Mouse (Mus musculus): ENCODE data around the gene St6gal1. TPM values are rescaled to one million over a fixed set of nuclear protein-coding genes. Genes with fewer than 3 reads are reported as not detected.

St6gal1 gene
- polyA plus RNA-seq, 2 experiments: 10.5 to 10.6 TPM

- 61% methylated on average over 4 of the region's 4 CpGs for WGBS (ENCODE audit: insufficient replicate concordance)
- Histone ChIP-seq H3K27me3 (ENCODE audit: control insufficient read depth, insufficient read depth, low read length) (no peaks in the 10 kb centered on the region), H3K4me2 (ENCODE audit: low read depth) (no peak overlapping the region), H3K4me1 (replicated peaks; ENCODE audit: control insufficient read depth in 2 of 2, insufficient read depth in 2 of 2, low read length in 1 of 2) (no peaks in the 10 kb centered on the region), H3K4me3 (ENCODE audit: insufficient read depth in 1 of 2, low read depth in 2 of 2, low read length in 2 of 2) (no peak overlapping the region), H3K36me3 (replicated peaks; ENCODE audit: control insufficient read depth, insufficient read depth, low read depth) (no peaks in the 10 kb centered on the region), H3K9ac (replicated peaks) (no peak overlapping the region), H3K9me3 (ENCODE audit: control insufficient read depth, low read length) (no peaks in the 10 kb centered on the region), H3K27ac (no peak overlapping the region)
- TF ChIP-seq CTCF (IDR thresholded peaks at IDR 0.05; ENCODE audit: low read depth): no peak
- no peak for TF ChIP-seq EP300 (IDR thresholded peaks at IDR 0.05; ENCODE audit: low read depth)
- ATAC-seq (ENCODE audit: insufficient read depth) (no peak), DNase-seq (ENCODE audit: low read depth in 3 of 3, low spot score in 3 of 3) (no peak)
These were observed 149.5 kb downstream of the St6gal1 start for GRCm38 (mm10) chr16:23374068-23374467.

- WGBS (ENCODE audit: insufficient replicate concordance): 12% methylated on average over 5 of the region's 5 CpGs
- H3K9me3 ChIP-seq (ENCODE audit: control insufficient read depth, low read length): no peaks in the 10 kb centered on the region
- H3K36me3 ChIP-seq (replicated peaks; ENCODE audit: control insufficient read depth, insufficient read depth, low read depth): no peaks in the 10 kb centered on the region
- no peaks in the 10 kb centered on the region for H3K27me3 ChIP-seq (ENCODE audit: control insufficient read depth, insufficient read depth, low read length)
- no peak overlapping the region for H3K4me2 ChIP-seq (ENCODE audit: low read depth)
- H3K9ac ChIP-seq (replicated peaks): no peak overlapping the region
- no peak overlapping the region for H3K4me3 ChIP-seq (ENCODE audit: insufficient read depth in 1 of 2, low read depth in 2 of 2, low read length in 2 of 2)
- no peak overlapping the region for H3K27ac ChIP-seq
- no peaks in the 10 kb centered on the region for H3K4me1 ChIP-seq (replicated peaks; ENCODE audit: control insufficient read depth in 2 of 2, insufficient read depth in 2 of 2, low read length in 1 of 2)
- ATAC-seq (ENCODE audit: insufficient read depth): no peak
- TF ChIP-seq CTCF (IDR thresholded peaks at IDR 0.05; ENCODE audit: low read depth): no peak
- no peak for TF ChIP-seq EP300 (IDR thresholded peaks at IDR 0.05; ENCODE audit: low read depth)
- DNase-seq (ENCODE audit: low read depth in 3 of 3, low spot score in 3 of 3): no peak
These were observed 150.4 kb downstream of the St6gal1 start for GRCm38 (mm10) chr16:23374938-23375337.

- no peak for TF ChIP-seq CTCF (IDR thresholded peaks at IDR 0.05; ENCODE audit: low read depth)
- no peak for TF ChIP-seq EP300 (IDR thresholded peaks at IDR 0.05; ENCODE audit: low read depth)
- DNase-seq (ENCODE audit: low read depth in 3 of 3, low spot score in 3 of 3) (no peak), ATAC-seq (ENCODE audit: insufficient read depth) (no peak)
- H3K4me3 ChIP-seq (ENCODE audit: insufficient read depth in 1 of 2, low read depth in 2 of 2, low read length in 2 of 2): no peak overlapping the region
- no peaks in the 10 kb centered on the region for H3K27me3 ChIP-seq (ENCODE audit: control insufficient read depth, insufficient read depth, low read length)
- no peak overlapping the region for H3K27ac ChIP-seq
- H3K4me2 ChIP-seq (ENCODE audit: low read depth): no peak overlapping the region
- WGBS (ENCODE audit: insufficient replicate concordance): 30% methylated on average over 10 of the region's 10 CpGs
- no peaks in the 10 kb centered on the region for H3K9me3 ChIP-seq (ENCODE audit: control insufficient read depth, low read length)
- H3K4me1 ChIP-seq (replicated peaks; ENCODE audit: control insufficient read depth in 2 of 2, insufficient read depth in 2 of 2, low read length in 1 of 2): no peaks in the 10 kb centered on the region
- H3K9ac ChIP-seq (replicated peaks): no peak overlapping the region
- no peaks in the 10 kb centered on the region for H3K36me3 ChIP-seq (replicated peaks; ENCODE audit: control insufficient read depth, insufficient read depth, low read depth)
These were observed 151.6 kb downstream of the St6gal1 start for GRCm38 (mm10) chr16:23376189-23376588.

GRCm38 (mm10) chr16:23379536-23380230 is 155.1 kb downstream of the St6gal1 start:
- Histone ChIP-seq H3K36me3 (replicated peaks; ENCODE audit: control insufficient read depth, insufficient read depth, low read depth) (no peaks in the 10 kb centered on the region), H3K9ac (replicated peaks) (no peak overlapping the region), H3K4me2 (ENCODE audit: low read depth) (no peak overlapping the region), H3K4me1 (replicated peaks; ENCODE audit: control insufficient read depth in 2 of 2, insufficient read depth in 2 of 2, low read length in 1 of 2) (no peaks in the 10 kb centered on the region), H3K9me3 (ENCODE audit: control insufficient read depth, low read length) (no peaks in the 10 kb centered on the region), H3K4me3 (ENCODE audit: insufficient read depth in 1 of 2, low read depth in 2 of 2, low read length in 2 of 2) (no peak overlapping the region), H3K27ac (no peak overlapping the region), H3K27me3 (ENCODE audit: control insufficient read depth, insufficient read depth, low read length) (no peaks in the 10 kb centered on the region)
- 59% methylated on average over 3 of the region's 3 CpGs for WGBS (ENCODE audit: insufficient replicate concordance)
- ATAC-seq (ENCODE audit: insufficient read depth): no peak
- no peak for TF ChIP-seq EP300 (IDR thresholded peaks at IDR 0.05; ENCODE audit: low read depth)
- TF ChIP-seq CTCF (IDR thresholded peaks at IDR 0.05; ENCODE audit: low read depth): no peak
- no peak for DNase-seq (ENCODE audit: low read depth in 3 of 3, low spot score in 3 of 3)

- TF ChIP-seq CTCF (IDR thresholded peaks at IDR 0.05; ENCODE audit: low read depth): no peak
- no peak for TF ChIP-seq EP300 (IDR thresholded peaks at IDR 0.05; ENCODE audit: low read depth)
- Histone ChIP-seq H3K4me3 (ENCODE audit: insufficient read depth in 1 of 2, low read depth in 2 of 2, low read length in 2 of 2) (no peak overlapping the region), H3K9me3 (ENCODE audit: control insufficient read depth, low read length) (no peaks in the 10 kb centered on the region), H3K4me1 (replicated peaks; ENCODE audit: control insufficient read depth in 2 of 2, insufficient read depth in 2 of 2, low read length in 1 of 2) (no peaks in the 10 kb centered on the region), H3K27me3 (ENCODE audit: control insufficient read depth, insufficient read depth, low read length) (no peaks in the 10 kb centered on the region), H3K4me2 (ENCODE audit: low read depth) (no peak overlapping the region), H3K27ac (no peak overlapping the region), H3K9ac (replicated peaks) (no peak overlapping the region), H3K36me3 (replicated peaks; ENCODE audit: control insufficient read depth, insufficient read depth, low read depth) (no peaks in the 10 kb centered on the region)
- no peak for DNase-seq (ENCODE audit: low read depth in 3 of 3, low spot score in 3 of 3)
- no peak for ATAC-seq (ENCODE audit: insufficient read depth)
These were observed 159.8 kb downstream of the St6gal1 start for GRCm38 (mm10) chr16:23384304-23384703.
